Mouse (Mus musculus) E14TG2a.4 (cell line): Measurements from ENCODE around the gene Hist1h2ae.

Experiments used
- CTCF ChIP-seq: conservative IDR thresholded peaks from 2 replicates; pipeline ENCODE4 v1.5.1; 2014; ENCODE audit warnings: low read length
- POU5F1 ChIP-seq: IDR thresholded peaks from 2 replicates; pipeline ENCODE4 v1.6.1; 2014; ENCODE audit warnings: low read length, borderline replicate concordance

- TF ChIP-seq CTCF (no peak), POU5F1 (no peak)
Observed at GRCm38 (mm10) chr13:23610393-23610792, 39.4 kb upstream of the Hist1h2ae start.
